Mouse (Mus musculus): ENCODE results near the gene 1700016H13Rik.

The 1700016H13Rik gene

DNA sequence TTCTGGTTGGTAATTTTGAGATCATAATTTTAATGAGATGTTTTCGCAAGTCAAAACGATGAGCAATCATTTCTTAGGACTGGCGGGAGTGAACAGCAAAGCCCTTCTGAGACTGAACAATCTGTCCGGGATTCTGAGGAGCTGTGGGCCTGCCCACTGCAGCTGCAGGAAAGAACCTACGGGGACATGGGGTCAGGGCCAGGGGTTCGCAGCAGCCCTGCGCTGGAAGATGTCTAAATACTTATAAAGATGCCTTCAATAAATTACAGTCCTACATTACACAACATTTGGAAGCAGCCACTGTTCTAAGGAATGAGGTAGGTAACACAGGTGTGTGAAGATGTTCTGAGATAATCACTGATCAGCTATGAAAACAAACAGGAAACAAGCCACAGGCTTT lies 50.1 kb downstream of the 1700016H13Rik start:
- no peak for DNase-seq (ENCODE audit: inconsistent ontology term)

- DNase-seq (ENCODE audit: inconsistent ontology term) = peak; percentile 74
Measured at GRCm38 (mm10) chr5:103603115-103603893, 52.5 kb downstream of the 1700016H13Rik start.

GRCm38 (mm10) chr5:103598881-103599280 lies 56.9 kb downstream of the 1700016H13Rik start:
- DNase-seq (ENCODE audit: inconsistent ontology term) = no peak

GRCm38 (mm10) chr5:103598264-103598663 lies 57.5 kb downstream of the 1700016H13Rik start:
- no peak for DNase-seq (ENCODE audit: inconsistent ontology term)

Data from Muller cell, postnatal 12 days (primary cell).